Mouse (Mus musculus): ENCODE measurements around the gene Rcn2. TPM values are rescaled to one million over a fixed set of nuclear protein-coding genes. Genes with fewer than 3 reads are reported as not detected.
"Not testable (repeated sequence)": the region's sequence is repeated elsewhere in the genome, so short reads cannot be mapped to it uniquely, and the experiment has no call there.

The Rcn2 gene
- polyA plus RNA-seq (2012; rRNA removed), result 192 and 209 TPM in 2 replicates

- peak; percentile 88 to 96 for DNase-seq (ENCODE audit: extremely low spot score in 1 of 2, low spot score in 1 of 2)
Observed at GRCm38 (mm10) chr9:56041372-56042180, at the start of gene Rcn2. TSS of gene Rcn2 (plus strand) at chr9:56041845.

GRCm38 (mm10) chr9:56004679-56005078 is 37.0 kb upstream of the Rcn2 start:
- not testable (repeated sequence) for DNase-seq (ENCODE audit: extremely low spot score in 1 of 2, low spot score in 1 of 2)

GRCm38 (mm10) chr9:56010450-56010849 is 31.2 kb upstream of the Rcn2 start, which contains the start of gene 4930563M21Rik:
TSS of gene 4930563M21Rik (minus strand) at chr9:56010550.
- DNase-seq (ENCODE audit: extremely low spot score in 1 of 2, low spot score in 1 of 2), result no peak

- peak in 1 of 2 experiments; percentile 11 for DNase-seq (ENCODE audit: extremely low spot score in 1 of 2, low spot score in 1 of 2)
Observed at GRCm38 (mm10) chr9:56024772-56025171, 16.9 kb upstream of the Rcn2 start.

- DNase-seq (ENCODE audit: extremely low spot score in 1 of 2, low spot score in 1 of 2), result no peak
Observed at GRCm38 (mm10) chr9:56027292-56027691, 14.4 kb upstream of the Rcn2 start.

- no peak for DNase-seq (ENCODE audit: extremely low spot score in 1 of 2, low spot score in 1 of 2)
Observed at GRCm38 (mm10) chr9:56032219-56032618, 9.4 kb upstream of the Rcn2 start.

- DNase-seq (ENCODE audit: extremely low spot score in 1 of 2, low spot score in 1 of 2), result no peak
Observed at GRCm38 (mm10) chr9:56042181-56042621, 556 bp downstream of the Rcn2 start.

- peak in 1 of 2 experiments; percentile 21 for DNase-seq (ENCODE audit: extremely low spot score in 1 of 2, low spot score in 1 of 2)
Observed at GRCm38 (mm10) chr9:56053796-56054195, 12.2 kb downstream of the Rcn2 start.

GRCm38 (mm10) chr9:56056147-56056546 is 14.5 kb downstream of the Rcn2 start:
- DNase-seq (ENCODE audit: extremely low spot score in 1 of 2, low spot score in 1 of 2), result no peak

GRCm38 (mm10) chr9:56062336-56062735 is 20.7 kb downstream of the Rcn2 start:
- DNase-seq (ENCODE audit: extremely low spot score in 1 of 2, low spot score in 1 of 2), result no peak

GRCm38 (mm10) chr9:56065011-56065410 is 23.4 kb downstream of the Rcn2 start:
- DNase-seq (ENCODE audit: extremely low spot score in 1 of 2, low spot score in 1 of 2), result no peak

GRCm38 (mm10) chr9:56067964-56068363 is 26.3 kb downstream of the Rcn2 start:
- DNase-seq (ENCODE audit: extremely low spot score in 1 of 2, low spot score in 1 of 2), result no peak

- DNase-seq (ENCODE audit: extremely low spot score in 1 of 2, low spot score in 1 of 2), result no peak
Observed at GRCm38 (mm10) chr9:56068630-56069029, 27.0 kb downstream of the Rcn2 start.

- no peak for DNase-seq (ENCODE audit: extremely low spot score in 1 of 2, low spot score in 1 of 2)
Observed at GRCm38 (mm10) chr9:56072861-56073260, 31.2 kb downstream of the Rcn2 start.

- DNase-seq (ENCODE audit: extremely low spot score in 1 of 2, low spot score in 1 of 2), result no peak
Observed at GRCm38 (mm10) chr9:56074863-56075262, 33.2 kb downstream of the Rcn2 start.

GRCm38 (mm10) chr9:56075264-56075663 is 33.6 kb downstream of the Rcn2 start:
- peak; percentile 47 to 70 for DNase-seq (ENCODE audit: extremely low spot score in 1 of 2, low spot score in 1 of 2)

GRCm38 (mm10) chr9:56075901-56076620 is 34.4 kb downstream of the Rcn2 start:
- DNase-seq (ENCODE audit: extremely low spot score in 1 of 2, low spot score in 1 of 2), result no peak

- no peak for DNase-seq (ENCODE audit: extremely low spot score in 1 of 2, low spot score in 1 of 2)
Observed at GRCm38 (mm10) chr9:56079587-56079986, 37.9 kb downstream of the Rcn2 start.

- no peak for DNase-seq (ENCODE audit: extremely low spot score in 1 of 2, low spot score in 1 of 2)
Observed at GRCm38 (mm10) chr9:56086524-56086923, 44.9 kb downstream of the Rcn2 start.

- peak; percentile 20 to 55 for DNase-seq (ENCODE audit: extremely low spot score in 1 of 2, low spot score in 1 of 2)
Observed at GRCm38 (mm10) chr9:56089778-56090520, 48.3 kb downstream of the Rcn2 start, which contains the start of gene Pstpip1. TSS of gene Pstpip1 (plus strand) at chr9:56089962.

All from frontal cortex, adult 2 months (tissue).